Mouse (Mus musculus): ENCODE data around the gene Urm1. TPM values are rescaled to one million over a fixed set of nuclear protein-coding genes. Genes with fewer than 3 reads are reported as not detected.
A peak's percentile ranks its signal among the peaks of the same experiment; 100 is the strongest.
"Not testable (repeated sequence)": the region's sequence is repeated elsewhere in the genome, so short reads cannot be mapped to it uniquely, and the experiment has no call there.

Gene Urm1
- total and polyA plus RNA-seq, 3 experiments, result 15.2 to 43.5 (median 19.9) TPM

DNA sequence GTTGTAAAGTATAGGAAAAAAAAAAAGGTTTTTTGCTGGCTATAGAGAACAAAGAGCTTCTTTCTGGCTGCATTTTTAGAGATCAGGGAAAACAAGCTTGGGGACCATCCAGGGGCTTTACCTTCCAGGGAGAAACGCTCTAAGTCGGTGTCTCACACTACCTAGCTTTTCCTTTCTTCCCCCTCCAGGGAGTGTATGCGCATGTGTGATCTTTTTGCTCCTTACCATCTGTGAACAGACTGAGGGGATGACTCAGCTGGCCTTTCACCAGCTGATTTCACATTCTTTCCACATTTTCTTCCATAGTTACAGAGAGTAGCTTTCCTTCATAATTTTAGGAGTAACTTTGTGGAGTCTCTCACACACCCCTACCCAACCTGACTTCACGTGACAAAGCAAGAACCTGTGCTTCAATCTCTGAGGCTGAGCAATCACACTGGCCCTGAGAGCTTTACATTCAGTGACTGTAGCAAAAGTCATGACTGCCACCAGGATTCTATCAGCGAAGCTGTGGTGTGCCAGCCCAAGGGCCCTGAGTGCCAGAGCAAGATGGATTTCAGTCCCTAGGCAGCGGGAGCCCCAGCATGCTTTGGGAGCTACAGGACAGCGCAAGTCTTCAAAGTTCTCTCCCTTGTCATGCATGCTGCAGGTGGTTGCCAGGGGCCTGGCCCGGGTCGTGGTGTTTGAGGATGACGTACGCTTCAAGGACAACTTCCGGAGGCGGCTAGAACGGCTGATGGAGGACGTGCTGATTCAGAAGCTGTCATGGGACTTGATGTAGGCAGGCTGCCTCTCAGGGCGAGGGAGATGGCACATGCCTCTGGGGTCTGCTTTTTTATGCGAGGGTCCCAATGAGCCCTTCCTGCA is 60.3 kb downstream of the Urm1 start:
- H3K36me3 ChIP-seq (replicated peaks), result peaks cover 65% of the 10 kb centered on the region
- no peak overlapping the region for H3K4me3 ChIP-seq (ENCODE audit: low read depth, low read length)
- TF ChIP-seq GATA2 (IDR thresholded peaks at IDR 0.05; ENCODE audit: borderline replicate concordance, low read depth, low read length), result no peak
- TF ChIP-seq GATA1 (IDR thresholded peaks at IDR 0.05; ENCODE audit: borderline replicate concordance, low read length), result no peak
- TF ChIP-seq POLR2AphosphoS5 (IDR thresholded peaks at IDR 0.05; ENCODE audit: insufficient replicate concordance, low read depth, low read length), result no peak
- no peak for TF ChIP-seq TAL1 (conservative IDR thresholded peaks at IDR 0.05; ENCODE audit: low read depth, low read length)
- TF ChIP-seq CTCF (IDR thresholded peaks at IDR 0.05; ENCODE audit: low read depth, low read length), result no peak
- DNase-seq (ENCODE audit: low spot score) (no peak), ATAC-seq (ENCODE audit: extremely low read depth, insufficient number of reproducible peaks, low FRiP score, poor library complexity, severe bottlenecking) (no peak)
- H3K9me3 ChIP-seq (replicated peaks), result peaks cover 4% of the 10 kb centered on the region; the same call in 1 of the 2 replicates
- peaks cover 3% of the 10 kb centered on the region; the same call in 1 of the 2 replicates for H3K27me3 ChIP-seq (ENCODE audit: insufficient read depth, low read length)
- no peaks in the 10 kb centered on the region for H3K4me1 ChIP-seq (ENCODE audit: insufficient read depth, low read depth, low read length)

DNA sequence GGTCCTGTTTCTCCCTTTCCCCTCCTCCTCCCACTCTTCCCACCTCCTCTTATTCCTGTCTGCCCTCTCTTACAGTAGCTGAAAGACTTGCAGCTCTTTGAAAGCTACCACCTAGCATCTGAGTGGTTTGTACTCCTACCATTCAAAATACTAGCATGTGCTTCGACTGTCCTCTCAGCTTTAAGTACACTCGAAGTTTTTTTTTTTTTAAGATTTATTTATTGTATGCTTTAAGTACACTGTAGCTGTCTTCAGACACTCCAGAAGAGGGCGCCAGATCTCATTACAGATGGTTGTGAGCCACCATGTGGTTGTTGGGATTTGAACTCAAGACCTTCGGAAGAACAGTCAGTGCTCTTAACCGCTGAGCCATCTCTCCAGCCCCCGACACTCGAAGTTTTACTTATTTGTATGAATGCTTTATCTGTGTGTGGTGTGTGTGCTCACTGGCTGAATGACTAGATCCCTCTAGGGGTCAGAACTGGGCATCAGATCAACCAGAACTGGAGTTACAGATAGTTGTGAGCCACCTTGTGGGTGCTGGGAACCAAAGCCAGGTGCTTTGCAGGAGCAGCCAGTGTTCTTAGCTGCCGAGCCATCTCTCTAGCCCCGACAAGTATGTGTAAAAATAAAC is 66.9 kb downstream of the Urm1 start:
- Histone ChIP-seq H3K36me3 (replicated peaks) (peaks cover 21% of the 10 kb centered on the region), H3K27me3 (ENCODE audit: insufficient read depth, low read length) (peaks cover 12% of the 10 kb centered on the region), H3K4me1 (ENCODE audit: insufficient read depth, low read depth, low read length) (peaks cover 26% of the 10 kb centered on the region)
- not testable (repeated sequence) for H3K9me3 ChIP-seq (replicated peaks); ATAC-seq (ENCODE audit: extremely low read depth, insufficient number of reproducible peaks, low FRiP score, poor library complexity, severe bottlenecking); DNase-seq (ENCODE audit: low spot score); H3K4me3 ChIP-seq (ENCODE audit: low read depth, low read length)

DNA sequence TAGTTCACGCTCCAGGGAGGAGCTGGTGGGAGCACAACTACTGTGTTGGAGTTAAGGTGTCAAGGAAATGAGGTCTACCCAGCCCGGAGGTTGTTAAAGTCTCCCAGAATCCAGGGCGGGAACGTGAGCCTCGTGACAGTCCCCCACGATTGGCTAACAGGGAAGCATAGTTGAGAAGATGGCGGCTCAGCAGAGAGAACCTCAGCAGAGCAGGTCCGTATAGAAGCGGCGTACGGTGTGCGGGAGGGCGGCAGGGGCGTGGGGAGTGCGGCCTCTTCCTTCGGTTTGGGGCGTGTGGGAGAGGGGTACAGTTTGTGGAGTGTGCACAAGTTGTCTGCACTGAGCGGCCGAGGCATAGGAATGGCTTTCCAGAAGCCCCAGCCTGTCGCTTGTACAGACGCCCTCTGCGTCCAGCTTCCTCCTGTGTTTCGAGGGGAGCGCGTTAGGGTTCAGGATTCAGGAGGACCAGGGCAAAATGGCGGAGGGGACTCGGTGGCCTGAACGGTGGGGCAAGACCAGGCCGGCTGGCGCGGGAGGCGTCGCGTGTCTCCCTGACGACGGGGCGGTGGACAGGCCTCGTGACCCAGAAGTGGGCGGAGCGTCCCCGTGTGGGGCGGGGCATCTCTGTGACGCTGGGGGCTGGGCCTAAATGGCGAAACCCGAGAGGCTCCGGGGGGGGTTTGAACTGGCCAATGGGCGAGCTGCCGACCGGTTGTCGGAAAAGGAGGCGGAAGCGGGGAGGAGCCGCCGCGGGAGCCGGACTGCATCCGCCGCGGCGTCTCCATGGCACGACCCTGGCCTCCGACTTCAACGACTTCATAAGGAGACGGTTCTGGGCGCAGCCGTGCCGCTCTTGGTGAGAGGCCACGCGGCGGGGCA is 69.4 kb downstream of the Urm1 start, which contains the start of gene Odf2:
TSS of gene Odf2 (plus strand) at position 156 of the 879 bp plus-strand sequence.
- DNase-seq (ENCODE audit: low spot score) (peak; percentile 100), ATAC-seq (ENCODE audit: extremely low read depth, insufficient number of reproducible peaks, low FRiP score, poor library complexity, severe bottlenecking) (peak; percentile 65)
- TF ChIP-seq CTCF (IDR thresholded peaks at IDR 0.05; ENCODE audit: low read depth, low read length) (no peak), GATA2 (IDR thresholded peaks at IDR 0.05; ENCODE audit: borderline replicate concordance, low read depth, low read length) (no peak), TAL1 (conservative IDR thresholded peaks at IDR 0.05; ENCODE audit: low read depth, low read length) (no peak), GATA1 (IDR thresholded peaks at IDR 0.05; ENCODE audit: borderline replicate concordance, low read length) (no peak), POLR2AphosphoS5 (IDR thresholded peaks at IDR 0.05; ENCODE audit: insufficient replicate concordance, low read depth, low read length) (no peak)
- Histone ChIP-seq H3K4me3 (ENCODE audit: low read depth, low read length) (peak within 1 kb of the TSS; percentile 98), H3K9me3 (replicated peaks) (0 out of 2 replicates have a peak, but pooled peaks cover 2% of the 10 kb centered on the region), H3K36me3 (replicated peaks) (peaks cover 36% of the 10 kb centered on the region), H3K4me1 (ENCODE audit: insufficient read depth, low read depth, low read length) (peaks cover 35% of the 10 kb centered on the region), H3K27me3 (ENCODE audit: insufficient read depth, low read length) (peaks cover 12% of the 10 kb centered on the region)

DNA sequence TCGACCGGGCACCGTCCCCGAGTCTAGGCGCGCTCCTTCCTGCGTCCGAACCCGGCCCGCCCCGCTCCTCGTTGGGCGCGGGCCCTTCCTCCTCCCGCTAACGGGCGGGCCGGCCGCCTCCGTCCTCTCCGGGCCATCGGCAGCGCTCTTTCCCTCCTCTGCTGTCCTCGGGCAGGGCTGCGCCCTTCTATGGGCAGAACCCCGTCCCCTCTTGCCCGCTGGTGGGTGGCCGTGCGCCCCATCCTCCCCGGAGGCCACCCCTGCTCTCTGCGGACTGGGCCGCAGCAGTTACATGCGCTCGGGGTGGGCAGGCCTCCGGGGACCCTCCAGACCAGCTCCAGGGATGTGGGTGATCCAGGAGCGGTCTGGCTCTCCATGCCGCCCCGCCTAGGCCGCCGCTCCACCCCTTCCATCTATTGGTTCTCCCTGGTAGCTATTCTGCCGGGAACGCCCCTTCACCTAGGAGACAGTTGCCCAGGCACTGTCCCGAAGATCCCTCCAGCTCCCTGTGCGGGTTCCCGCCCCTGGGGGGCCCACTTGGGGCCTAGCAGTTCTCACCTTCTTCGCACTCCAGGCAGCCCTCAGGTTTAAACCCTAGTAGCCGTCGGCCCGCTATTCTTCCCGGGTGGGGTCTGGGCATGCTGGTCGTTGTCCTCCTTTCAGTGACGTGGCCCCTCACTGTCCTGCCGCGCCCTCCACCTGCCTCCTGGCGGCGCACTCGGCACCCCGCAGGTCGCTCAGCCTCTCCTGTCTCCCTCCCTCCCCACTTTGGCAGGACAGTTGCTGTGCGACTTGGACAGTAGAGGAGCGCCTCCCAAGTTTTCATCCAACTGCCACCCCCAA is 70.3 kb downstream of the Urm1 start:
- ATAC-seq (ENCODE audit: extremely low read depth, insufficient number of reproducible peaks, low FRiP score, poor library complexity, severe bottlenecking), result peak; percentile 87
- peaks cover 12% of the 10 kb centered on the region for H3K27me3 ChIP-seq (ENCODE audit: insufficient read depth, low read length)
- H3K4me3 ChIP-seq (ENCODE audit: low read depth, low read length), result peak overlapping the region; percentile 98
- DNase-seq (ENCODE audit: low spot score), result peak; percentile 97
- peaks cover 45% of the 10 kb centered on the region for H3K36me3 ChIP-seq (replicated peaks)
- TF ChIP-seq POLR2AphosphoS5 (IDR thresholded peaks at IDR 0.05; ENCODE audit: insufficient replicate concordance, low read depth, low read length) (no peak), GATA1 (IDR thresholded peaks at IDR 0.05; ENCODE audit: borderline replicate concordance, low read length) (no peak), TAL1 (conservative IDR thresholded peaks at IDR 0.05; ENCODE audit: low read depth, low read length) (no peak), CTCF (IDR thresholded peaks at IDR 0.05; ENCODE audit: low read depth, low read length) (0 out of 2 replicates have a peak, but pooled peaks have one; percentile 19)
- H3K9me3 ChIP-seq (replicated peaks), result 0 out of 2 replicates have a peak, but pooled peaks cover 2% of the 10 kb centered on the region
- H3K4me1 ChIP-seq (ENCODE audit: insufficient read depth, low read depth, low read length), result peaks cover 35% of the 10 kb centered on the region

DNA sequence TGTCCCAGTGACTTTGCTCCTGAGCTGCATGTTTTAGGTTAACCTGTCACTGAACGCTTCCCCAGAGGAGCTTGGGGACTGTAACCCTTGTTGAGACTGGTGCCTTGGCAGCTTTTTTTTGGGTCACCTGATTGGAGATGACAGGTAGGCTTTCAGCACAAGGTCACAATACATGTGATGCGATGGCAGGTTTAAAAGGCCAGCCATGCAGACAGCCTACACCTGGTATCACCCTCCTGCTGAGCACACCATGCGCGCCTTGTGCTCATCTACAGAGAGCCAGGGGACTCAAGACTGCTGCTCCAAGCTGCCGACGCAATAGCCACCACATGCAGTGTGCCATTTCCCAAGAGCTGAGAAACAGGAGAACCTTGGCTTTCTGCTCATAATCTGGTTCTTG is 71.9 kb downstream of the Urm1 start:
- H3K4me3 ChIP-seq (ENCODE audit: low read depth, low read length), result no peak overlapping the region
- peaks cover 9% of the 10 kb centered on the region; the same call in 1 of the 2 replicates for H3K27me3 ChIP-seq (ENCODE audit: insufficient read depth, low read length)
- DNase-seq (ENCODE audit: low spot score), result no peak
- H3K9me3 ChIP-seq (replicated peaks), result 0 out of 2 replicates have a peak, but pooled peaks cover 2% of the 10 kb centered on the region
- TF ChIP-seq TAL1 (conservative IDR thresholded peaks at IDR 0.05; ENCODE audit: low read depth, low read length), result no peak
- TF ChIP-seq GATA2 (IDR thresholded peaks at IDR 0.05; ENCODE audit: borderline replicate concordance, low read depth, low read length), result no peak
- TF ChIP-seq CTCF (IDR thresholded peaks at IDR 0.05; ENCODE audit: low read depth, low read length), result no peak
- TF ChIP-seq GATA1 (IDR thresholded peaks at IDR 0.05; ENCODE audit: borderline replicate concordance, low read length), result no peak
- TF ChIP-seq POLR2AphosphoS5 (IDR thresholded peaks at IDR 0.05; ENCODE audit: insufficient replicate concordance, low read depth, low read length), result no peak
- peaks cover 35% of the 10 kb centered on the region for H3K4me1 ChIP-seq (ENCODE audit: insufficient read depth, low read depth, low read length)
- H3K36me3 ChIP-seq (replicated peaks), result peaks cover 58% of the 10 kb centered on the region
- no peak for ATAC-seq (ENCODE audit: extremely low read depth, insufficient number of reproducible peaks, low FRiP score, poor library complexity, severe bottlenecking)

Other genes starting within 250 kb of the Urm1 start
- gene Rapgef1, start 200.4 kb upstream of the Urm1 start, total RNA-seq (2014; fragmentation: Nextera tagmentation), result 42.0 and 42.8 TPM in 2 replicates
- 24.3 and 25.4 TPM in 2 replicates for gene Rapgef1, start 200.4 kb upstream of the Urm1 start, total RNA-seq (2017)
- 37.2 and 43.3 TPM in 2 replicates for gene Rapgef1, start 200.4 kb upstream of the Urm1 start, polyA plus RNA-seq (2012)
- not detected in 2 replicates for gene Gm13420, start 68.4 kb upstream of the Urm1 start, total RNA-seq (2014; fragmentation: Nextera tagmentation)
- gene Gm13420, start 68.4 kb upstream of the Urm1 start, total RNA-seq (2017), result not detected in 2 replicates
- gene Gm13420, start 68.4 kb upstream of the Urm1 start, polyA plus RNA-seq (2012), result not detected in 2 replicates
- not detected in 2 replicates for gene Gm13547, start 60.8 kb upstream of the Urm1 start, total RNA-seq (2014; fragmentation: Nextera tagmentation)
- gene Gm13547, start 60.8 kb upstream of the Urm1 start, total RNA-seq (2017), result 0.93 TPM in 1 of 2 replicates, not detected in the other
- gene Gm13547, start 60.8 kb upstream of the Urm1 start, polyA plus RNA-seq (2012), result not detected in 2 replicates
- gene Coq4, start 32.6 kb upstream of the Urm1 start, total RNA-seq (2014; fragmentation: Nextera tagmentation), result 9.8 and 11.1 TPM in 2 replicates
- gene Coq4, start 32.6 kb upstream of the Urm1 start, total RNA-seq (2017), result 18.2 and 20.1 TPM in 2 replicates
- 242 and 318 TPM in 2 replicates for gene Coq4, start 32.6 kb upstream of the Urm1 start, polyA plus RNA-seq (2012)
- 28.1 and 30.5 TPM in 2 replicates for gene Trub2, start 31.6 kb upstream of the Urm1 start, total RNA-seq (2014; fragmentation: Nextera tagmentation)
- 51.7 and 66.4 TPM in 2 replicates for gene Trub2, start 31.6 kb upstream of the Urm1 start, total RNA-seq (2017)
- gene Trub2, start 31.6 kb upstream of the Urm1 start, polyA plus RNA-seq (2012), result 5.6 and 7.9 TPM in 2 replicates
- gene Slc27a4, start 17.4 kb upstream of the Urm1 start, total RNA-seq (2014; fragmentation: Nextera tagmentation), result 4.2 and 9.0 TPM in 2 replicates
- gene Slc27a4, start 17.4 kb upstream of the Urm1 start, total RNA-seq (2017), result 5.5 and 8.6 TPM in 2 replicates
- gene Slc27a4, start 17.4 kb upstream of the Urm1 start, polyA plus RNA-seq (2012), result 5.7 and 6.7 TPM in 2 replicates
- gene Cercam, start 49.1 kb downstream of the Urm1 start, total RNA-seq (2014; fragmentation: Nextera tagmentation), result 22.2 and 23.6 TPM in 2 replicates
- gene Cercam, start 49.1 kb downstream of the Urm1 start, total RNA-seq (2017), result 2.9 and 5.1 TPM in 2 replicates
- gene Cercam, start 49.1 kb downstream of the Urm1 start, polyA plus RNA-seq (2012), result 17.6 and 21.1 TPM in 2 replicates
- 72.5 and 158 TPM in 2 replicates for gene Odf2, start 69.1 kb downstream of the Urm1 start, total RNA-seq (2014; fragmentation: Nextera tagmentation)
- 64.6 and 70.9 TPM in 2 replicates for gene Odf2, start 69.1 kb downstream of the Urm1 start, total RNA-seq (2017)
- 16.0 and 24.1 TPM in 2 replicates for gene Odf2, start 69.1 kb downstream of the Urm1 start, polyA plus RNA-seq (2012)
- gene Gle1, start 115.4 kb downstream of the Urm1 start, total RNA-seq (2014; fragmentation: Nextera tagmentation), result 42.1 and 52.2 TPM in 2 replicates
- 57.2 and 61.6 TPM in 2 replicates for gene Gle1, start 115.4 kb downstream of the Urm1 start, total RNA-seq (2017)
- 42.5 and 62.3 TPM in 2 replicates for gene Gle1, start 115.4 kb downstream of the Urm1 start, polyA plus RNA-seq (2012)
- gene Sptan1, start 145.5 kb downstream of the Urm1 start, total RNA-seq (2014; fragmentation: Nextera tagmentation), result 25.6 and 25.7 TPM in 2 replicates
- 49.4 and 53.2 TPM in 2 replicates for gene Sptan1, start 145.5 kb downstream of the Urm1 start, total RNA-seq (2017)
- 8.8 and 9.3 TPM in 2 replicates for gene Sptan1, start 145.5 kb downstream of the Urm1 start, polyA plus RNA-seq (2012)
- gene Wdr34, start 228.8 kb downstream of the Urm1 start, total RNA-seq (2014; fragmentation: Nextera tagmentation), result 15.1 and 17.9 TPM in 2 replicates
- 9.6 and 13.5 TPM in 2 replicates for gene Wdr34, start 228.8 kb downstream of the Urm1 start, total RNA-seq (2017)
- gene Wdr34, start 228.8 kb downstream of the Urm1 start, polyA plus RNA-seq (2012), result 35.5 and 38.4 TPM in 2 replicates
- 751 and 948 TPM in 2 replicates for gene Set, start 237.3 kb downstream of the Urm1 start, total RNA-seq (2014; fragmentation: Nextera tagmentation)
- gene Set, start 237.3 kb downstream of the Urm1 start, total RNA-seq (2017), result 667 and 849 TPM in 2 replicates
- 806 and 885 TPM in 2 replicates for gene Set, start 237.3 kb downstream of the Urm1 start, polyA plus RNA-seq (2012)